Mouse (Mus musculus) urinary bladder, postnatal 25 days (tissue): ENCODE measurements around the gene Ifnlr1.
"Not testable (repeated sequence)": the region's sequence is repeated elsewhere in the genome, so short reads cannot be mapped to it uniquely, and the experiment has no call there.

Experiments used
- DNase-seq: peaks from one replicate; pipeline ENCODE4 v3.0.0; 2022; ENCODE audit warnings: low spot score

The Ifnlr1 gene

GRCm38 (mm10) chr4:135685906-135686567, at the start of gene Ifnlr1:
Gene Ifnlr1, plus strand, starts transcription at chr4:135686287.
- DNase-seq, result peak; percentile 53

- DNase-seq, result not testable (repeated sequence)
These were observed 44.6 kb upstream of the Ifnlr1 start for GRCm38 (mm10) chr4:135641302-135642079.

GRCm38 (mm10) chr4:135645022-135645637, 41.0 kb upstream of the Ifnlr1 start:
- no peak for DNase-seq

DNA sequence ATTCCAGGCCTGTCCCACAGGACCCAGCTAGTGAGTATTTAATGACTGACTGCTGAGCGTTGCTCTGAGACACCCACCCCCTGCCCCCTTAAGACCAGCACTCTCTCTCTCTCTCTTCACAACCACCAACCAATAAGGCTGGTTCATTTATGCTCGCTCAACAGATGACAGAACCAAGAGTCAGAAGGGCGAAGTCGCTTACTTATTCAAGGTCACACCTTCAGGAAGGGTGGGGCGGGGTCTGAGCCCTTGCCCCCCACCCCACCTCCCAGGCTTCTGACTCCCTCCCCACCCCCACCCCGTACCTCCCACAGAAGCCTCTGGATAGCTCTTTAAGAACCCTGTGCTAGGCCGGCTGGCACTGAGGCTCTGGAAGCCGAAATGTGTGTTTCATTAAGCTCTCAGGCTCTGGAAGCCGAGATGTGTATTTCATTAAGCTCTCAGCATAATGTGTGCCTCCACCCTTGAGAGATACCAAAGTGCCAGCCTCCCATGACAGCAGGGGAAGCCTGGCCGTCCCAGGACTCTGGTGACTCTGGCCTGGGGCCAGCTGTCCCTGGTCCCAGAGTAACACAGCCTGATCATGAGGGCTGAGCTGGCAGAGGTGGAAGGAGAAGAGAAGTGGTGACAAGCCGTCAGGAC, 33.0 kb upstream of the Ifnlr1 start:
- no peak for DNase-seq

GRCm38 (mm10) chr4:135653956-135654355, 32.1 kb upstream of the Ifnlr1 start:
- DNase-seq, result no peak

- no peak for DNase-seq
These were observed 30.6 kb upstream of the Ifnlr1 start for GRCm38 (mm10) chr4:135655499-135655898.

- no peak for DNase-seq
These were observed 29.9 kb upstream of the Ifnlr1 start for GRCm38 (mm10) chr4:135656094-135656589.

GRCm38 (mm10) chr4:135658484-135658883, 27.6 kb upstream of the Ifnlr1 start:
- no peak for DNase-seq

DNA sequence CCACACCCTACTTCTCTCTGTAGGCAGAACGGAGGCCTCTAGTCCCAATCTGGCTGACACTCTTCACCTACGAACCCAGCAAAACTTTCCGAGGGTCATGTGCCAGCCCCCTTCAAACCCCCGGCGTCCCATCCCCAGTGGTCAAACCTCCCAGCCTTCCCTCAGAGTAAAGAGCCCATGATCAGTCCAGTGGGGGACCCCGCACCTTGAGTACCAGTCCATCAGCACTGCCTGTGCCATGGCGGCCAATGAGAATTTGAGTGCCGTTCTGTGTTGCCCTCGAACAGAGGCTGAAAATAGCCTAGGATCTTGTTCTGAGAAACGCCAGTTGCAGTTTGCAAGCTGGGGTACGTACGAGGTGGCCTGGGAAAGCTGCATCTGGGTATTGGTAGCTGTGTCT, 27.2 kb upstream of the Ifnlr1 start:
- no peak for DNase-seq

- DNase-seq, result no peak
These were observed 24.8 kb upstream of the Ifnlr1 start for GRCm38 (mm10) chr4:135661082-135661809.

- no peak for DNase-seq
These were observed 24.1 kb upstream of the Ifnlr1 start for GRCm38 (mm10) chr4:135661994-135662393.

DNA sequence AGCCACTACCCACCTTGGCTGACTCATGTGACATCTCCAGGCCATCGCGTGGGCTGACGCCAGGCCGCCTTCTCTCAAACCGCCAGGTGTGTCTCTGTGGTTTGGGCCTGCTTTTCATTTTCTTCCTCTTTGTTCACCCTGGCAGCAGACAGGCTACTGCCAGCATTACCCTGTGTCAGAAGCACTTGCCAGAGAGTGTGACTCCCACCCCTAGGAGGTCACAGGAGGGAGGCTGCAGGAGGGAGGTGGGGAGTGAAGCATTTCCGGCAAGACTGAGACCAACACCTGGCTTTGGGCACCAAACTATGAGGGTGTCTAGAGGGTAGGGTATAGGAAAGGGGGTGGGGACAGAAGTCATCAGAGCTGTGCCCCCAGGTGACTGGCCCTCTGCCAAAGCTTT, 21.4 kb upstream of the Ifnlr1 start:
- DNase-seq, result no peak

DNA sequence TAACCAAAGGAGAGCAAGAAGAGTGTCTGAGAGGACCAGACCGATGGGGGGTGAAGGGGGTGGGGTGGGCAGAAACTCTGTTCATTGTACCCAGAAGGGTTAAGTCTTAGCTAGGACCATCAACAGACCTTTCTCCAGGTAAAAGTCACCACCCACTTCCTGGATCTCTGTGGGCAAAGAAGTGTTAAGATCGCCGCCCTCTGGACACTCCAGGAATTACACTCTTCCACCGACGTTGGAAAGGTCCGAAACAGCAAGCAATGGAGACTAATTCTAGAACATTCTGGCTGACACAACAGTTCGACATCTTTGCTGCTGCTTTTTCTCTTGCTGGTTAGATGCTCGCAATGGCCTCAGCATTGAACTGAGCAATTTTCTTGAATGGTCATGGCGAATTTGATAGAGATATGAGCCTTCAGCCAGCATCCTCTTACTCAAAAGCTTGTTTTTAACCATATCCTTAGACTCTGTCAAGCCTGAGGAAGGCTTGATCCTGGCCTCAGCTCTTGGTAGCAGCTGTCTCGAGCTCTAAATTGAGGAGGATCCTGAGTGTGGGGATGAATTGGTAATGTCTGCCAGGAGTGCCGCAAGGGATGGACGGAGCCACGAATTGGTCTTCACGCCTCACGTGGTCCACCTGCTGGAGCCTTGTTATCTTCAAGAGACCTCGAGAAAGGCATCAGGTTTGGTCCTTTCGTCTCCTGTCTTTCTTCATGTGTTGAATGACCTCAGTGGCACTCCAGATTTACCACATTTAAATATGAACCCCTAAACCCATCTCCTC, 19.7 kb upstream of the Ifnlr1 start:
- peak; percentile 66 for DNase-seq

GRCm38 (mm10) chr4:135667266-135667844, 18.7 kb upstream of the Ifnlr1 start:
- DNase-seq, result no peak

- DNase-seq, result no peak
These were observed 12.6 kb upstream of the Ifnlr1 start for GRCm38 (mm10) chr4:135673507-135673906.

- no peak for DNase-seq
These were observed 11.1 kb upstream of the Ifnlr1 start for GRCm38 (mm10) chr4:135674993-135675392.

GRCm38 (mm10) chr4:135676476-135676875, 9.6 kb upstream of the Ifnlr1 start:
- no peak for DNase-seq

DNA sequence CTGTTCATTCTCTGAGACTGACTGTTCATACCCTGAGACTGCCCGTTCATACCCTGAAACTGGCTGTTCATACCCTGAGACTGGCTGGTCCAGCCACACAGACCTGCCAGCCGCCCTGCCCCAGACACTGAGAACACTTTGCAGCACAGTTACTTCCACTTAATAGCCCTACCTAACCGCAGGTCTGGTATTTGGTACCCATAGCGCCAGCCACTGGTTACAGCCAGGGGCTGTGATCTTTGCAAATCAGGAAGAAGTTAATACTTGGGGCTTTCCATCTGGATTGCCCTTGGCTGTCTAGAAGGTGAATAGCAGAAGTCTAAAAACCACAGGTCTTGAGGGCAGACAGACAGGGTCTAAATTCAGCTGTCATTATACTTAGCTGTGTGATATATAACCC, 6.8 kb upstream of the Ifnlr1 start:
- no peak for DNase-seq

- no peak for DNase-seq
These were observed 4.3 kb upstream of the Ifnlr1 start for GRCm38 (mm10) chr4:135681789-135682188.

DNA sequence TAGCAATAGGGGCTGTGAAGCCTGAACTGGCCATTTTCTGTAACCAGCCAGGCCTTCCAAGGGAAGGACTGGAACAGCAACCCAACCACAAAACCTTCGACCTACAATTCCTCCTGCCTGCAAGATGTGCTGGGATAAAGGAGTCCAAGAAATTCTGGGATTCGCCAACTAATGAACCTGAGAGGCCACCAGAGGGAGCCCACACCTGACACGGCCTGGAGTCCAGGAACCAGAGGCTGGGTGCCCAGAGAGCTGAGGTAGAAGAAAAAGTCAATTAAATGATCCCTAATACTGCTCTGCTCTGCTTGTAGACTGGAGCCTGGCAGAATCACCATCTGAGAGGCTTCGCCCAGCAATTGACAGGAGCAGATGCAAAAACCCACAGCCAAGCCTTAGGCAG, 2.5 kb upstream of the Ifnlr1 start:
- peak; percentile 37 for DNase-seq

GRCm38 (mm10) chr4:135684731-135685130, 1.4 kb upstream of the Ifnlr1 start:
- DNase-seq, result no peak
